Mouse (Mus musculus) intestine, postnatal 0 days (tissue): Measurements from ENCODE around the gene Pcbp1. TPM values are rescaled to one million over a fixed set of nuclear protein-coding genes. Genes with fewer than 3 reads are reported as not detected.
A peak's percentile ranks its signal among the peaks of the same experiment; 100 is the strongest.

Experiments
- ATAC-seq: fragments of 200-750 bp; cut with Nextera tagmentation; 2 replicates; pipeline ENCODE4 v1.8.0; 2017; ENCODE audit warnings: mild to moderate bottlenecking, moderate TSS enrichment, moderate library complexity
- H3K27ac ChIP-seq: fragments of 300-500 bp; sonication (generic); 2 replicates; pipeline ENCODE4 v1.5.1; 2014; ENCODE audit warnings: mild to moderate bottlenecking, low read depth, low read length, moderate library complexity
- H3K27me3 ChIP-seq: fragments of 300-500 bp; sonication (generic); replicated peaks from 2 replicates; pipeline ENCODE4 v1.6.1; 2014; ENCODE audit warnings: low read length, mixed read lengths; ENCODE audit not compliant: control insufficient read depth, insufficient read depth
- H3K36me3 ChIP-seq: fragments of 300-500 bp; sonication (generic); 2 replicates; pipeline ENCODE4 v1.6.1; 2014; ENCODE audit warnings: mild to moderate bottlenecking, moderate library complexity; ENCODE audit not compliant: control insufficient read depth, insufficient read depth
- H3K4me1 ChIP-seq: fragments of 300-500 bp; sonication (generic); replicated peaks from 2 replicates; pipeline ENCODE4 v1.6.1; 2014; ENCODE audit warnings: antibody characterized with exemption, low read length, mixed read lengths; ENCODE audit not compliant: control insufficient read depth, insufficient read depth
- H3K4me2 ChIP-seq: fragments of 300-500 bp; sonication (generic); replicated peaks from 2 replicates; pipeline ENCODE4 v1.6.1; 2014; ENCODE audit warnings: low read depth, mild to moderate bottlenecking, moderate library complexity
- H3K4me3 ChIP-seq: fragments of 300-500 bp; sonication (generic); 2 replicates; pipeline ENCODE4 v1.5.1; 2014; ENCODE audit warnings: low read depth, low read length
- H3K9ac ChIP-seq: fragments of 300-500 bp; sonication (generic); 2 replicates; pipeline ENCODE4 v1.6.1; 2014; ENCODE audit warnings: mild to moderate bottlenecking, low read depth, low read length
- H3K9me3 ChIP-seq: fragments of 300-500 bp; sonication (generic); 2 replicates; pipeline ENCODE4 v1.6.1; 2016; ENCODE audit warnings: mixed run types; ENCODE audit not compliant: control insufficient read depth
- CTCF ChIP-seq: sonication (generic); IDR thresholded peaks from 2 replicates; pipeline ENCODE4 v1.5.1; 2016; ENCODE audit warnings: low read depth, mild to moderate bottlenecking, control low read depth, antibody characterized with exemption, moderate library complexity
- WGBS: fragments of 180-500 bp; shearing (Covaris S2); extraction: QIAGEN DNeasy Blood & Tissue Kit; methylation state at CpG from one replicate; pipeline ENCODE4 v1.1.7; 2014; 5-methylcytosine and 5-hydroxymethylcytosine counted together
- polyA plus RNA-seq: library from polyadenylated mRNA; unstranded; fragments of >200 nt; fragmentation: Nextera tagmentation; extraction: Ambion mirVana; gene quantifications from 2 replicates; pipeline ENCODE4 v1.2.1, GENCODE M21; 2015

Pcbp1 gene
- polyA plus RNA-seq, 1 experiment from 2014 or later: 326 TPM

DNA sequence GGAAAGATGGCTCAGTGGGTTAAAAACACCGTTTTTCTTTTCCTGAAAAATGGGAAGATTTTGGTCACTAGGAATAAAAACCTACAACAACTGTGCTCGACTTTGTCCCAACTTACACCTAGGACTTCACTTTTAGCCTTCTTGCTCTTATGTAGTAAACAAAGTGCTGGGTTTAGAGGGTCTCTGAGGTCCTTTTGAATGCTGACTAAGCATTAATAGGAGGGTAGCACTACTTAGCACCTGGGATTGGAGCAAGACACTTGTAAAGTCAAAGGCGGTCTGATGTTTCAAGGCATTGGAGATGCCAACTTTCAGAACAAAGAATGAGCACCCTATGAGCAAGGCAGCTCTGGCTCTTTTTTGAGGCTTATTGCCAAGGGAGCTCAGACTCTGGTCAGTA is 17.7 kb upstream of the Pcbp1 start:
- H3K27me3 ChIP-seq: no peaks in the 10 kb centered on the region
- TF ChIP-seq CTCF: no peak
- H3K4me2 ChIP-seq: no peak overlapping the region
- ATAC-seq: no peak
- H3K36me3 ChIP-seq: peaks cover 21% of the 10 kb centered on the region
- no peak overlapping the region for H3K4me3 ChIP-seq
- 95% methylated on average over 3 of the region's 3 CpGs for WGBS
- H3K9ac ChIP-seq: no peak overlapping the region
- H3K9me3 ChIP-seq: no peaks in the 10 kb centered on the region
- H3K4me1 ChIP-seq: no peaks in the 10 kb centered on the region
- no peak overlapping the region for H3K27ac ChIP-seq

DNA sequence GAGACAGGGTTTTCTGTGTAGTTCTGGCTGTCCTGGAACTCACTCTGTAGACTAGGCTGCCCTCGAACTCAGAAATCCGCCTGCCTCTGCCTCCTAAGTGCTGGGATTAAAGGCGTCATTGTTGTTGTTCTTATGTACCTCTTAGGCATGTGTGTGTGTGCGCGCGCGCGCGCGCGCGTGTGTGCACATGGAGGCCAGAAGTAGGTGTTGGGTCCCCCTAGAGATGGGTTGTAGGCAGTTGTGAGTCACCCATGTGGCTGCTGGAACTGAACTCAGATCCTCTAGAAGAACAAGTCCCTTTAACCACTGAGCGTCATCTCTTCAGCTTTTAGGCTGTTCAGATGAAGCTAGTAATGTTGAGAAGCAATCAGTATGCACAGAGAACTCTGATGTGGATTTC is 16.9 kb upstream of the Pcbp1 start:
- 95% methylated on average over 13 of the region's 13 CpGs for WGBS
- Histone ChIP-seq H3K27ac (no peak overlapping the region), H3K9me3 (no peaks in the 10 kb centered on the region), H3K4me2 (no peak overlapping the region), H3K4me3 (no peak overlapping the region), H3K36me3 (peaks cover 26% of the 10 kb centered on the region), H3K9ac (no peak overlapping the region), H3K4me1 (no peaks in the 10 kb centered on the region), H3K27me3 (no peaks in the 10 kb centered on the region)
- no peak for ATAC-seq
- TF ChIP-seq CTCF: no peak

DNA sequence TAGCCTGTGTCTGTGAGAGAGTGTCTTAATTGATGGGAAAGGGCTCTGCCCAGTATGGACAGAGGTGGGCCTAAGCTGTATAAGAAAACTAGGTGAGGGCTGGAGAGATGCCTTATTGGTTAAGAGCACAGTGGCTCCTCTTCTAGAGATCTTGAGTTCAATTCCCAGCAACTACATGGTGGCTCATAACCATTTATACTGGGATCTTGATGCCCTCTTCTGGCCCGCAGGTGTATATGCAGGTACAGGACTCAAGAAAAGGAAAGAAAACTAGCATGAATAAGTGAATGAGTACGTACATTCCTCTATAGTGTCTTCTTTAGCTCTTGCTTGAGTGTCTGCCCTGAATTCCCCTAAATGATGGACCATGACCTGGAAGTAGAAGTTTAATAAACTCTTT is 15.5 kb upstream of the Pcbp1 start:
- Histone ChIP-seq H3K9ac (no peak overlapping the region), H3K9me3 (no peaks in the 10 kb centered on the region), H3K27ac (no peak overlapping the region), H3K27me3 (no peaks in the 10 kb centered on the region), H3K4me2 (no peak overlapping the region), H3K36me3 (peaks cover 38% of the 10 kb centered on the region), H3K4me1 (no peaks in the 10 kb centered on the region), H3K4me3 (no peak overlapping the region)
- peak; percentile 66 for TF ChIP-seq CTCF
- ATAC-seq: no peak
- WGBS: 86% methylated on average over 2 of the region's 2 CpGs

DNA sequence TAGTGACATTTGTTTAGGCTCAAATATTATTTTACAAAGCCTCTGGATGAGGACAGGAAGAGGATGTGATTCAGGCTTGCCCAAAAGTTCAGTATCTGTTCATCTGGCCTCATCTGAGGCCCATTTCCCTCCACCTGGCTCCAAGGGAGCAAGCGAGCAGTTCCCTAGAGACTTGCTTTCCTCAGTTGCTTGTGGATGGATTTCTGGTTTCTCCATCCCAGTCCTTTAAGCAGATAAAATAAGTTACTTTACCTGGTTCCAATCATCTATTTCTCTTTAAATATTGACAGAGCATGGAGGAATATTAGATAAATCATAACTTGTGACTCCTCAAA is 2.3 kb upstream of the Pcbp1 start:
- H3K4me3 ChIP-seq: no peak overlapping the region
- H3K27ac ChIP-seq: no peak overlapping the region
- 71% methylated on average over 1 of the region's 1 CpGs for WGBS
- 0 out of 2 replicates have a peak, but pooled peaks cover 4% of the 10 kb centered on the region for H3K4me1 ChIP-seq
- no peak overlapping the region for H3K9ac ChIP-seq
- peaks cover 25% of the 10 kb centered on the region for H3K36me3 ChIP-seq
- TF ChIP-seq CTCF: no peak
- H3K4me2 ChIP-seq: no peak overlapping the region
- no peak for ATAC-seq
- H3K9me3 ChIP-seq: no peaks in the 10 kb centered on the region
- no peaks in the 10 kb centered on the region for H3K27me3 ChIP-seq

DNA sequence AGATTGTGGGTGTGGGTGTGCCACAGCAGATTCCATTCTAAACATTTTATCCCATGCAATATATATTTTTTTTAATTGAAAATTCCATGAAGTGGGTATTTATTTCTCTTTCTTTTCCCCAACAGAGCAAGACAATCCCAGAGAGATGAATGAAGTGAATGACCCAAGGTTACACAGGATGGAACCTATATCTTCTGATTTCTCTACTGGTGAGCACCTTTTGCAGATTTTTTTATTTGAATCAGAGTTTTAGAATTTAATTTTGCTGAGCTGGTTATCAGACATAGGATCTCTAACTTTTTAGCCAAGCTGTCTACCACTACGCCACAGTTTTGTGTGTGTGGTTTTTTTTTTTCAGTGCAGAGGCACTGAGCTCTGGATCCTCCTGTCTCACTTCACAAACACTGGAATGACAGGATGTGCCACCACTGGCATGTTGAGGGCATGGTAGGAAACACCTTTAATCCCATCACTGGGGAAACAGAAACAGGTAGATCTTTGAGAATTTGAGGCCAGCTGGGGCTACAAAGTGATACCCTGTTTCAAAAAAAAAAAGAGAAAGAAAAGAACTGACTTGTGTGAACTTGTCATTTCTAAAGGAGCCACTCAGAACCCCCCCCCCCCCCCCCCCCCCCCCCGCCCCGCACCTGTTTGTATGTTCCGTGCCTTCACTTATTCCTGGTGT is 1.8 kb upstream of the Pcbp1 start:
- Histone ChIP-seq H3K9me3 (no peaks in the 10 kb centered on the region), H3K4me3 (peak overlapping the region; percentile 96), H3K4me1 (0 out of 2 replicates have a peak, but pooled peaks cover 8% of the 10 kb centered on the region), H3K36me3 (peaks cover 22% of the 10 kb centered on the region), H3K4me2 (peak overlapping the region; percentile 64), H3K27me3 (no peaks in the 10 kb centered on the region), H3K9ac (no peak overlapping the region; the same call in 1 of the 2 replicates), H3K27ac (peak overlapping the region; percentile 97; the same call in 1 of the 2 replicates)
- TF ChIP-seq CTCF: no peak
- no peak for ATAC-seq
- 94% methylated on average over 1 of the region's 4 CpGs for WGBS

DNA sequence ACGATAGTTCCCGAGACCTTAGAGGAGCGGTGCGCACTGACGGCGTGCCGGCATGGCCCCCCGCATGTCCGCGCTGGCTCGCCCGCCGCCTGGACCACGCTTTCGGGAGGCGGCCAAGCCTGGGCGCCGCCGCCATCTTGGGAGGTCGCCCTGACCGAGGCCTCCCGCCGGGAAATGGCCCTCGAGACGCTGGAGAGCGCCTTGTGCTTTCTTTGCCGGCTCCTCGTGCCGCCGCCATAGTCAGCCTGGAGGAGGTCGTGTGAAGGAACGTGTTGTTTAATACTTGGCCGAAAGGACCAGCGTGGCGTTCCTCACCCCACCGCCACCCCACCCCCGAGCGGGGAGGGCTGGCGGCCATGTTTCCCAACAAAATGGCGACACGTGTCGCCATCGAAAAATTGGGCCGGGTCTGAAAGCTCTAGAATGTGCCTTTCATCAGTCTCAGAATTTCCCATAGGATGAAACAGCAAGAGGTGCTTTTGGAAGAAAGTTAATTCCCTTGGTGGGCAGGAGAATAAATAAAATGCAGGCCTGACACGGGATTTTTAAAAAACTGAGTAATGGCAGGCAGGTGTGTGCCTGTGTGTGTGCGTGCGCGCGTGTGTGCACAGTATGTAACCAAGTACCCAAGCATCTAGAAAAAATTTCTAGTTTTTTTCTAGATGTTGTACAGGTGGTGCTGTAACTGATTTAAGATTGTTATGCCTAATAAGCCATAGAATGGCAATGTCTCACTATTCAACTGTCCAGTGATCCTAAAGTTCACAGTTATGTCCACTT is 1.0 kb upstream of the Pcbp1 start:
- Histone ChIP-seq H3K4me1 (peaks cover 14% of the 10 kb centered on the region), H3K9ac (peak overlapping the region; percentile 84), H3K27me3 (no peaks in the 10 kb centered on the region), H3K4me2 (peak overlapping the region; percentile 64), H3K9me3 (no peaks in the 10 kb centered on the region), H3K36me3 (peaks cover 17% of the 10 kb centered on the region; the same call in 1 of the 2 replicates), H3K4me3 (peak overlapping the region; percentile 96), H3K27ac (peak overlapping the region; percentile 97)
- ATAC-seq: peak; percentile 70
- 4% methylated on average over 49 of the region's 49 CpGs for WGBS
- no peak for TF ChIP-seq CTCF
